Mouse (Mus musculus) brain, embryonic 14.5 days (tissue): Measurements from ENCODE around the gene Fxr2. TPM values are rescaled to one million over a fixed set of nuclear protein-coding genes. Genes with fewer than 3 reads are reported as not detected.
A peak's percentile ranks its signal among the peaks of the same experiment; 100 is the strongest.
"Not testable (repeated sequence)": the region's sequence is repeated elsewhere in the genome, so short reads cannot be mapped to it uniquely, and the experiment has no call there.

ENCODE experiments used
- DNase-seq: peaks from one replicate; pipeline ENCODE4 v3.0.0-alpha.2; 2011; ENCODE audit warnings: low read depth
- CTCF ChIP-seq: fragments of 200-500 bp; IDR thresholded peaks from 2 replicates; pipeline ENCODE4 v1.5.1; 2012; ENCODE audit warnings: inconsistent platforms, mild to moderate bottlenecking, moderate library complexity, borderline replicate concordance; ENCODE audit not compliant: insufficient read depth, insufficient read length; ENCODE audit errors: extremely low read depth
- POLR2A ChIP-seq: fragments of 200-500 bp; IDR thresholded peaks from 2 replicates; pipeline ENCODE4 v1.6.1; 2012; ENCODE audit warnings: mild to moderate bottlenecking, inconsistent platforms, borderline replicate concordance; ENCODE audit not compliant: poor library complexity, insufficient read depth, insufficient read length, severe bottlenecking; ENCODE audit errors: extremely low read depth
- polyA plus RNA-seq: library from polyadenylated mRNA; depleted of rRNA; stranded (reverse); fragments of >200 nt; gene quantifications from 2 replicates; pipeline ENCODE4 v1.2.3, GENCODE M21; 2012

Gene Fxr2
- polyA plus RNA-seq, 1 experiment = 129 TPM

GRCm38 (mm10) chr11:69616781-69617180, 16.0 kb upstream of the Fxr2 start:
- no peak for DNase-seq
- TF ChIP-seq POLR2A = no peak
- no peak for TF ChIP-seq CTCF

GRCm38 (mm10) chr11:69617805-69618204, 15.0 kb upstream of the Fxr2 start, which contains the start of gene Shbg:
TSS of gene Shbg (minus strand) at chr11:69617905.
- DNase-seq = no peak
- no peak for TF ChIP-seq CTCF
- TF ChIP-seq POLR2A = no peak

GRCm38 (mm10) chr11:69620394-69621081, 12.3 kb upstream of the Fxr2 start:
- TF ChIP-seq POLR2A = no peak
- TF ChIP-seq CTCF = no peak

GRCm38 (mm10) chr11:69621571-69622268, 11.1 kb upstream of the Fxr2 start, which contains the start of gene Sat2:
TSS of gene Sat2 (plus strand) at chr11:69622024.
- TF ChIP-seq CTCF (no peak), POLR2A (peak; percentile 26; the same call in 1 of the 2 replicates)
- DNase-seq = peak; percentile 95

More at GRCm38 (mm10) chr11:69620394-69621081, 12.3 kb upstream of the Fxr2 start:
- DNase-seq = no peak

- DNase-seq = peak; percentile 19
- no peak for TF ChIP-seq CTCF
- TF ChIP-seq POLR2A = no peak
These were observed 10.4 kb upstream of the Fxr2 start for GRCm38 (mm10) chr11:69622406-69622805.

GRCm38 (mm10) chr11:69623006-69623405, 9.8 kb upstream of the Fxr2 start:
- no peak for DNase-seq
- no peak for TF ChIP-seq CTCF

- not testable (repeated sequence) for DNase-seq
These were observed 8.5 kb upstream of the Fxr2 start for GRCm38 (mm10) chr11:69624339-69624738.

- DNase-seq = peak; percentile 81
- TF ChIP-seq POLR2A = no peak
- TF ChIP-seq CTCF = peak; percentile 91
These were observed 4.5 kb upstream of the Fxr2 start for GRCm38 (mm10) chr11:69628286-69628685.

- TF ChIP-seq POLR2A (no peak), CTCF (peak; percentile 14; the same call in 1 of the 2 replicates)
- DNase-seq = peak; percentile 31
These were observed 3.0 kb upstream of the Fxr2 start for GRCm38 (mm10) chr11:69629802-69630201.

- TF ChIP-seq POLR2A (no peak), CTCF (no peak)
- DNase-seq = no peak
These were observed 507 bp downstream of the Fxr2 start for GRCm38 (mm10) chr11:69633128-69633866.

- no peak for DNase-seq
- TF ChIP-seq POLR2A (no peak), CTCF (no peak)
These were observed 2.7 kb downstream of the Fxr2 start for GRCm38 (mm10) chr11:69635471-69635870.

GRCm38 (mm10) chr11:69645860-69646259, 13.1 kb downstream of the Fxr2 start:
- no peak for TF ChIP-seq POLR2A
- TF ChIP-seq CTCF = no peak
- DNase-seq = no peak

GRCm38 (mm10) chr11:69653399-69653798, 20.6 kb downstream of the Fxr2 start:
- peak; percentile 18 for DNase-seq
- no peak for TF ChIP-seq POLR2A
